Mouse (Mus musculus) adrenal gland, postnatal 36 days (tissue): ENCODE measurements around the gene Efnb3. TPM values are rescaled to one million over a fixed set of nuclear protein-coding genes. Genes with fewer than 3 reads are reported as not detected.

Experiments
- DNase-seq, 2 experiments: peaks; one replicate each; pipeline ENCODE4 v3.0.0; 2021; ENCODE audit warnings: mixed read lengths in 1 of 2
- total RNA-seq, 2 experiments: library from RNA; stranded (reverse); gene quantifications; 2 replicates each; pipeline ENCODE4 v1.2.3; 2021

Gene Efnb3
- total RNA-seq, 2 experiments from 2014 or later, result 0.66 to 1.1 TPM

GRCm38 (mm10) chr11:69584008-69584407 lies 24.0 kb upstream of the Efnb3 start:
- no peak for DNase-seq

- no peak for DNase-seq
These were observed 22.3 kb upstream of the Efnb3 start for GRCm38 (mm10) chr11:69582230-69582805.

- no peak for DNase-seq
These were observed 21.8 kb upstream of the Efnb3 start for GRCm38 (mm10) chr11:69581814-69582213.

GRCm38 (mm10) chr11:69581147-69581688 lies 21.2 kb upstream of the Efnb3 start:
- peak; percentile 95 for DNase-seq

GRCm38 (mm10) chr11:69580572-69581146 lies 20.7 kb upstream of the Efnb3 start:
- no peak for DNase-seq

GRCm38 (mm10) chr11:69580091-69580514 lies 20.1 kb upstream of the Efnb3 start, which contains the start of the genes Wrap53 and Trp53:
Gene Wrap53, minus strand, starts transcription at chr11:69580255.
Gene Trp53, plus strand, starts transcription at chr11:69580359.
- DNase-seq, result peak; percentile 91 to 93

- peak; percentile 95 to 96 for DNase-seq
These were observed 19.4 kb upstream of the Efnb3 start for GRCm38 (mm10) chr11:69579128-69580017.

- no peak for DNase-seq
These were observed 18.3 kb upstream of the Efnb3 start for GRCm38 (mm10) chr11:69578301-69578700.

GRCm38 (mm10) chr11:69576307-69576706 lies 16.3 kb upstream of the Efnb3 start:
- no peak for DNase-seq

GRCm38 (mm10) chr11:69575220-69575619 lies 15.2 kb upstream of the Efnb3 start:
- DNase-seq, result no peak

GRCm38 (mm10) chr11:69565131-69565530 lies 5.1 kb upstream of the Efnb3 start:
- DNase-seq, result no peak

- DNase-seq, result no peak
These were observed 4.4 kb upstream of the Efnb3 start for GRCm38 (mm10) chr11:69564391-69564790.

GRCm38 (mm10) chr11:69563373-69563772 lies 3.4 kb upstream of the Efnb3 start:
- DNase-seq, result no peak

- DNase-seq, result no peak
These were observed 1.2 kb upstream of the Efnb3 start for GRCm38 (mm10) chr11:69560896-69561854.

GRCm38 (mm10) chr11:69559183-69559582 lies 822 bp downstream of the Efnb3 start:
- no peak for DNase-seq

GRCm38 (mm10) chr11:69558756-69559155 lies 1.2 kb downstream of the Efnb3 start:
- DNase-seq, result no peak

GRCm38 (mm10) chr11:69557381-69557958 lies 2.5 kb downstream of the Efnb3 start:
- DNase-seq, result no peak

- DNase-seq, result no peak
These were observed 5.4 kb downstream of the Efnb3 start for GRCm38 (mm10) chr11:69554539-69555140.

GRCm38 (mm10) chr11:69553341-69553721 lies 6.7 kb downstream of the Efnb3 start:
- DNase-seq, result no peak

GRCm38 (mm10) chr11:69552622-69553340 lies 7.2 kb downstream of the Efnb3 start:
- no peak for DNase-seq
